Mouse (Mus musculus): ENCODE measurements at regions not wholly inside any gene's neighbourhood (a gene's known extent, or its start where the extent isn't known, plus 50 kb on each side); places are given as distances from the start of the nearest gene placed in this dataset.

DNA sequence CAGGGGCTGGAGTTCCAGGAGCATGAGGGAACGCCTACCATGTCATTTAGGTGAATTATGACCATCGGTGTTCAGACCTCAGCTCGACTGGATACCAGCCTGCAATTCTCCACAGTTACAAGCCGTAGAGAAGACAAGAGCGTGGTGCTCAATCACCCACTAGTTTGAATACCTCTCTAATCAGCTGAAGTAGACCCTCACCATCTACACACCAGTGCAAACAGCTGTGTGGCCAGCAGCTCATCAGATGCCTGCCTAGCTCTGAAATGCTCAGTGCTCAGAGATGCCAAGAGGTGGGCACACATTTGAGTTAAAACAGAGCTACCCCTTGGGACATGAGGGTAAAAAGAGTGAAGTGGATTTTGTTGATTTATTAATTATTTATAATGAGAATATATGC lies 660.2 kb downstream of the Magi1 start:
- no peaks in the 10 kb centered on the region for H3K4me1 ChIP-seq (replicated peaks; ENCODE audit: control insufficient read depth, insufficient read depth, low read length)
- no peak overlapping the region for H3K9ac ChIP-seq (ENCODE audit: low read depth, low read length)
- H3K4me3 ChIP-seq (ENCODE audit: low read depth, low read length), result no peak overlapping the region
- H3K9me3 ChIP-seq (ENCODE audit: control insufficient read depth), result no peaks in the 10 kb centered on the region
- no peaks in the 10 kb centered on the region for H3K36me3 ChIP-seq (ENCODE audit: control insufficient read depth, insufficient read depth)
- H3K4me2 ChIP-seq (replicated peaks; ENCODE audit: low read depth), result no peak overlapping the region
- no peaks in the 10 kb centered on the region for H3K27me3 ChIP-seq (replicated peaks; ENCODE audit: control insufficient read depth, insufficient read depth, low read length)
- no peak overlapping the region for H3K27ac ChIP-seq (ENCODE audit: low read depth, low read length)
- TF ChIP-seq CTCF (IDR thresholded peaks at IDR 0.05; ENCODE audit: low read depth), result no peak
- 28% methylated on average over 5 of the region's 5 CpGs for WGBS
- ATAC-seq, result no peak

DNA sequence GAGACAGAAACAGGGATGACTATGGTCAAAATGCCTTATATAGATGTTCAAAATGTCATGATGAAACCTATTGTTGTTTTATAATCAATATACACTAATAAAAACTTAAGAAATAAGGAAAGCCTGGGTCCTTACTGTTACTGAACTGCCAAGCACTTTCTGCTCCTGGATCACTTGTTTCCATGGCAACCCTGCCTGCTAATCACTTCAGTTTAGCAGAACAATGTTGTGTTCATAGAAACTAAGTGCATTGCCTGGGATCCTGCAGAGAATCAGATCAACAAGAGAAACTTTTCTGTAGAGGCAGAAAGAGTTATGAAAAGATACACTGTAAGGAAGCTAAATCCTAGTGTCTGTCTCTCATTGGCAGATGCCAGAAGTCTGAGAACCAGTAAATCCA lies 666.8 kb downstream of the Magi1 start:
- no peaks in the 10 kb centered on the region for H3K4me1 ChIP-seq (replicated peaks; ENCODE audit: control insufficient read depth, insufficient read depth, low read length)
- no peak for TF ChIP-seq CTCF (IDR thresholded peaks at IDR 0.05; ENCODE audit: low read depth)
- ATAC-seq, result no peak
- no peaks in the 10 kb centered on the region for H3K9me3 ChIP-seq (ENCODE audit: control insufficient read depth)
- H3K27me3 ChIP-seq (replicated peaks; ENCODE audit: control insufficient read depth, insufficient read depth, low read length), result no peaks in the 10 kb centered on the region
- no peaks in the 10 kb centered on the region for H3K36me3 ChIP-seq (ENCODE audit: control insufficient read depth, insufficient read depth)
- no peak overlapping the region for H3K27ac ChIP-seq (ENCODE audit: low read depth, low read length)
- no peak overlapping the region for H3K9ac ChIP-seq (ENCODE audit: low read depth, low read length)
- no peak overlapping the region for H3K4me2 ChIP-seq (replicated peaks; ENCODE audit: low read depth)
- no peak overlapping the region for H3K4me3 ChIP-seq (ENCODE audit: low read depth, low read length)

DNA sequence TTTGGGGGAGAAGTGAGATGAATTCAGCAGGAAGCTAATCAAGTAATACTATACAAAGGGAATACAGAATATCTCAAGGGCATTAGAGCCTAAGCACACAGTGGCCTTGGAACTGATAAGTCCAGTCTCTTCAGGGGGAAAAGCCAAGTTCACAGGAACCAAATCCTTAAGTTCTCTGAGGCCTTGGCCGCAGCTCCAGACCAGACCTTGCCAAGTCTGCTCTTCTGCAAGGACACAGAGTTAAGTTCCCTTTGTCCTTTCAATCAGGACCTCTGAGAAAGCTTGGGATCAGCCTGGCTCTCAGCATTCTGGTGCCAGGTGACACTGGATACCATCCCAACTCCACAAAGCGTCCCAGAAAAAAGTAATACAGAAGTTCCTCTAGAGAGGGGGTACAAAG lies 657.1 kb upstream of the Adamts9 start:
- no peak overlapping the region for H3K4me2 ChIP-seq (replicated peaks; ENCODE audit: low read depth)
- 86% methylated on average over 2 of the region's 2 CpGs for WGBS
- H3K27ac ChIP-seq (ENCODE audit: low read depth, low read length), result no peak overlapping the region
- H3K9me3 ChIP-seq (ENCODE audit: control insufficient read depth), result no peaks in the 10 kb centered on the region
- H3K36me3 ChIP-seq (ENCODE audit: control insufficient read depth, insufficient read depth), result no peaks in the 10 kb centered on the region
- no peaks in the 10 kb centered on the region for H3K4me1 ChIP-seq (replicated peaks; ENCODE audit: control insufficient read depth, insufficient read depth, low read length)
- ATAC-seq, result no peak
- TF ChIP-seq CTCF (IDR thresholded peaks at IDR 0.05; ENCODE audit: low read depth), result no peak
- H3K27me3 ChIP-seq (replicated peaks; ENCODE audit: control insufficient read depth, insufficient read depth, low read length), result no peaks in the 10 kb centered on the region
- no peak overlapping the region for H3K9ac ChIP-seq (ENCODE audit: low read depth, low read length)
- no peak overlapping the region for H3K4me3 ChIP-seq (ENCODE audit: low read depth, low read length)

DNA sequence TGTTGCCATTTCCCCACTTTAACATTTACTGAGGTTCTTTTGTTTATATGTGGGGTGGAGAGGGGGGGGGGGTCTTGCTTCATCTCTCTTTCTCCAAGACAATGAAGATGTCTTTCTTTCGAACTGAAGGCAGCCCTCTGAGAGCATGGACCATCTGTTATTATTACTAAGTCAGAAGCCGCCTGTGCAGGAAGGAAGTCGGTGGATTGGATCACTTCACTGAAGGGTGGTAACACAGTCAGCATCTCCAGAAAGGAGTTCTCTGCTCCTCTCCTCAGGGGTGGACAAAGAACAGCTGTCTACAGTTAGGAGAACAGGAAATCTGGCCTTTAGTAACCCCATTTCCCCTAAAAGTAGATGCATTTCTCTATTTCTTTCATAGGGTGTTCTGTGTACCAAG lies 656.1 kb upstream of the Adamts9 start:
- Histone ChIP-seq H3K4me2 (replicated peaks; ENCODE audit: low read depth) (no peak overlapping the region), H3K4me3 (ENCODE audit: low read depth, low read length) (no peak overlapping the region), H3K9ac (ENCODE audit: low read depth, low read length) (no peak overlapping the region), H3K36me3 (ENCODE audit: control insufficient read depth, insufficient read depth) (no peaks in the 10 kb centered on the region), H3K4me1 (replicated peaks; ENCODE audit: control insufficient read depth, insufficient read depth, low read length) (no peaks in the 10 kb centered on the region), H3K27me3 (replicated peaks; ENCODE audit: control insufficient read depth, insufficient read depth, low read length) (no peaks in the 10 kb centered on the region), H3K27ac (ENCODE audit: low read depth, low read length) (no peak overlapping the region), H3K9me3 (ENCODE audit: control insufficient read depth) (no peaks in the 10 kb centered on the region)
- 54% methylated on average over 3 of the region's 3 CpGs for WGBS
- no peak for ATAC-seq
- TF ChIP-seq CTCF (IDR thresholded peaks at IDR 0.05; ENCODE audit: low read depth), result no peak

DNA sequence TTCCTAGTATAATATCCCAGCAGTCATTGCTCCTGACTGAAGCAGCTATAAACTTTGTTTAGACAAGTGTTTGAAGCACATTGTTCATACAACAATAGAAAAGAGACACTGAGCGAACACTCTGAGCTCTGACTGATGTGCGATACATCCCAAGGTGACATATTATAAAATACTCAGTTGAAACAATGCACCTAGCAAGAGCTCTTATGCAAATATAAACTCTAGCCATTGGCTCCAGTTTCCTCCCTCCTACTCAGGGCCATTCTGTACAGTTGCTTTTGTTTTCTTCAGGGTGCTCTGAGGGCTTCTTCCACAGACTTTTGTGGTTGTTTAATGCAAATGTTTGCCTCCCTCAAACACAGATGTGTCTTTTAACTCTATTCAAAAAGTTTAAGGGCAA lies 646.6 kb upstream of the Adamts9 start:
- Histone ChIP-seq H3K27me3 (replicated peaks; ENCODE audit: control insufficient read depth, insufficient read depth, low read length) (no peaks in the 10 kb centered on the region), H3K4me1 (replicated peaks; ENCODE audit: control insufficient read depth, insufficient read depth, low read length) (no peaks in the 10 kb centered on the region), H3K4me3 (ENCODE audit: low read depth, low read length) (no peak overlapping the region), H3K4me2 (replicated peaks; ENCODE audit: low read depth) (no peak overlapping the region), H3K27ac (ENCODE audit: low read depth, low read length) (no peak overlapping the region), H3K9me3 (ENCODE audit: control insufficient read depth) (no peaks in the 10 kb centered on the region), H3K9ac (ENCODE audit: low read depth, low read length) (no peak overlapping the region), H3K36me3 (ENCODE audit: control insufficient read depth, insufficient read depth) (no peaks in the 10 kb centered on the region)
- 80% methylated on average over 2 of the region's 2 CpGs for WGBS
- TF ChIP-seq CTCF (IDR thresholded peaks at IDR 0.05; ENCODE audit: low read depth), result no peak
- ATAC-seq, result no peak

DNA sequence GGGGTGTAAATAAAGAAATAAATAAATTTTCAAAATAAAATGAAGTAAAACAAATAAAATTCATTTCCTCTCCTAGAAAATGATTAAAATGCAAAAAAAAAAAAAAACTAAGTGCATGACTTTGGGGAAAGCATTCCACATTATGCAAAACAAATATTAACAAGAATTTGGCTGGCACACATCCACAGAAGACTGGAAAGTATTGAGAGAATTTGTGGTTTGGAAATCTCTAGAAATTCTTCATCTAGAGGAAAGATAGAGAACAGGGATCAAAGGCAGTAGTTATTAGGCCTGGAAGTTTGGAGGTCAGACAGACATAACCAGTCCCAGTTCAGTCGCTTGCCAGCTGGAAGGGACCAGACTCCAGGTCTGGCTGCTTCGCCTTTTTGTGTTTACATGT lies 643.6 kb upstream of the Adamts9 start:
- WGBS, result 75% methylated on average over 2 of the region's 2 CpGs
- H3K4me2 ChIP-seq (replicated peaks; ENCODE audit: low read depth), result no peak overlapping the region

DNA sequence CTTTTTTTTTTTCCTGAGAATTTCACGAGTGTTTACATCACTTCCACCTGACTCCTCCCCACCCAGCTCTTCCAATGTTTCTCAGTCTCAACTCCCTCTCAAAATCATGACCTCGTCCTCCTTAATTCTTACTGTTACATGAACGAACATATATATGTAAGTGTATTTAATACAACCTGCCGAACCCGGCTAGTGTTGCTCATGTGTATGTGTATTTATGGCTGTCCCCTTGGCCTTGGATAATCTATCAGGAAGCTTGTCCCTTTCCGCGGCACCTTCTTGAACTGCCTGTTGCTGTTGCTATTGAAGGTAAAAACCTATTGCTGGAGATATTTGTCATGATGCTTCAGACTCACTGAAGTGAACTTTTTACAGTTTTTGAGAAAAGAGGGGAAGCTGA lies 637.8 kb upstream of the Adamts9 start:
- Histone ChIP-seq H3K9ac (ENCODE audit: low read depth, low read length) (no peak overlapping the region), H3K9me3 (ENCODE audit: control insufficient read depth) (no peaks in the 10 kb centered on the region), H3K27me3 (replicated peaks; ENCODE audit: control insufficient read depth, insufficient read depth, low read length) (no peaks in the 10 kb centered on the region), H3K36me3 (ENCODE audit: control insufficient read depth, insufficient read depth) (no peaks in the 10 kb centered on the region), H3K27ac (ENCODE audit: low read depth, low read length) (no peak overlapping the region), H3K4me2 (replicated peaks; ENCODE audit: low read depth) (no peak overlapping the region), H3K4me1 (replicated peaks; ENCODE audit: control insufficient read depth, insufficient read depth, low read length) (no peaks in the 10 kb centered on the region), H3K4me3 (ENCODE audit: low read depth, low read length) (no peak overlapping the region)
- ATAC-seq, result no peak
- 86% methylated on average over 7 of the region's 7 CpGs for WGBS
- no peak for TF ChIP-seq CTCF (IDR thresholded peaks at IDR 0.05; ENCODE audit: low read depth)

More for the DNA sequence above, 643.6 kb upstream of the Adamts9 start:
- Histone ChIP-seq H3K9me3 (ENCODE audit: control insufficient read depth) (no peaks in the 10 kb centered on the region), H3K4me1 (replicated peaks; ENCODE audit: control insufficient read depth, insufficient read depth, low read length) (no peaks in the 10 kb centered on the region), H3K4me3 (ENCODE audit: low read depth, low read length) (no peak overlapping the region), H3K27ac (ENCODE audit: low read depth, low read length) (no peak overlapping the region), H3K27me3 (replicated peaks; ENCODE audit: control insufficient read depth, insufficient read depth, low read length) (no peaks in the 10 kb centered on the region), H3K36me3 (ENCODE audit: control insufficient read depth, insufficient read depth) (no peaks in the 10 kb centered on the region), H3K9ac (ENCODE audit: low read depth, low read length) (no peak overlapping the region)
- ATAC-seq, result no peak
- no peak for TF ChIP-seq CTCF (IDR thresholded peaks at IDR 0.05; ENCODE audit: low read depth)

Data from intestine, postnatal 0 days (tissue).